Mouse (Mus musculus): Measurements from ENCODE around the gene Dock4.
"Not testable (repeated sequence)": the region's sequence is repeated elsewhere in the genome, so short reads cannot be mapped to it uniquely, and the experiment has no call there.

The Dock4 gene

GRCm38 (mm10) chr12:40842991-40843390, 397.2 kb downstream of the Dock4 start:
- ATAC-seq (ENCODE audit: insufficient number of reproducible peaks, low FRiP score, low TSS enrichment), result no peak

- ATAC-seq (ENCODE audit: insufficient number of reproducible peaks, low FRiP score, low TSS enrichment), result no peak
Measured at GRCm38 (mm10) chr12:40843474-40844080, 397.8 kb downstream of the Dock4 start.

GRCm38 (mm10) chr12:40844324-40844723, 398.6 kb downstream of the Dock4 start:
- ATAC-seq (ENCODE audit: insufficient number of reproducible peaks, low FRiP score, low TSS enrichment), result no peak

GRCm38 (mm10) chr12:40854705-40855367, 409.1 kb downstream of the Dock4 start:
- ATAC-seq (ENCODE audit: insufficient number of reproducible peaks, low FRiP score, low TSS enrichment), result no peak

GRCm38 (mm10) chr12:40857466-40857865, 411.7 kb downstream of the Dock4 start:
- no peak for ATAC-seq (ENCODE audit: insufficient number of reproducible peaks, low FRiP score, low TSS enrichment)

- not testable (repeated sequence) for ATAC-seq (ENCODE audit: insufficient number of reproducible peaks, low FRiP score, low TSS enrichment)
Measured at GRCm38 (mm10) chr12:40858763-40859162, 413.0 kb downstream of the Dock4 start.

GRCm38 (mm10) chr12:40870387-40870786, 424.6 kb downstream of the Dock4 start:
- no peak for ATAC-seq (ENCODE audit: insufficient number of reproducible peaks, low FRiP score, low TSS enrichment)

- no peak for ATAC-seq (ENCODE audit: insufficient number of reproducible peaks, low FRiP score, low TSS enrichment)
Measured at GRCm38 (mm10) chr12:40872716-40873115, 427.0 kb downstream of the Dock4 start.

GRCm38 (mm10) chr12:40873267-40873666, 427.5 kb downstream of the Dock4 start:
- ATAC-seq (ENCODE audit: insufficient number of reproducible peaks, low FRiP score, low TSS enrichment), result not testable (repeated sequence)

- ATAC-seq (ENCODE audit: insufficient number of reproducible peaks, low FRiP score, low TSS enrichment), result no peak
Measured at GRCm38 (mm10) chr12:40884976-40885375, 439.2 kb downstream of the Dock4 start.

- ATAC-seq (ENCODE audit: insufficient number of reproducible peaks, low FRiP score, low TSS enrichment), result no peak
Measured at GRCm38 (mm10) chr12:40885377-40885776, 439.6 kb downstream of the Dock4 start.

GRCm38 (mm10) chr12:40887496-40887895, 441.7 kb downstream of the Dock4 start:
- no peak for ATAC-seq (ENCODE audit: insufficient number of reproducible peaks, low FRiP score, low TSS enrichment)

GRCm38 (mm10) chr12:40888261-40888791, 442.6 kb downstream of the Dock4 start:
- no peak for ATAC-seq (ENCODE audit: insufficient number of reproducible peaks, low FRiP score, low TSS enrichment)

- ATAC-seq (ENCODE audit: insufficient number of reproducible peaks, low FRiP score, low TSS enrichment), result no peak
Measured at GRCm38 (mm10) chr12:40888829-40889228, 443.1 kb downstream of the Dock4 start.

- no peak for ATAC-seq (ENCODE audit: insufficient number of reproducible peaks, low FRiP score, low TSS enrichment)
Measured at GRCm38 (mm10) chr12:40889534-40889933, 443.8 kb downstream of the Dock4 start.

- no peak for ATAC-seq (ENCODE audit: insufficient number of reproducible peaks, low FRiP score, low TSS enrichment)
Measured at GRCm38 (mm10) chr12:40891168-40891567, 445.4 kb downstream of the Dock4 start.

- ATAC-seq (ENCODE audit: insufficient number of reproducible peaks, low FRiP score, low TSS enrichment), result no peak
Measured at GRCm38 (mm10) chr12:40893741-40894140, 448.0 kb downstream of the Dock4 start.

- ATAC-seq (ENCODE audit: insufficient number of reproducible peaks, low FRiP score, low TSS enrichment), result no peak
Measured at GRCm38 (mm10) chr12:40894695-40895094, 448.9 kb downstream of the Dock4 start.
